Mouse (Mus musculus) hindbrain, postnatal 0 days (tissue): ENCODE results near the gene Psen2. TPM values are rescaled to one million over a fixed set of nuclear protein-coding genes. Genes with fewer than 3 reads are reported as not detected.

Source experiments
- ATAC-seq: fragments of 200-750 bp; cut with Nextera tagmentation; 2 replicates; pipeline ENCODE4 v1.8.0; 2017; ENCODE audit warnings: mild to moderate bottlenecking, moderate TSS enrichment, moderate library complexity
- DNase-seq: peaks from one replicate; pipeline ENCODE4 v3.0.0-alpha.2; 2015; ENCODE audit warnings: low spot score
- H3K27ac ChIP-seq: fragments of 300-500 bp; sonication (generic); 2 replicates; pipeline ENCODE4 v1.5.1; 2014; ENCODE audit warnings: mild to moderate bottlenecking
- H3K27me3 ChIP-seq: fragments of 300-500 bp; sonication (generic); 2 replicates; pipeline ENCODE4 v1.6.1; 2014; ENCODE audit warnings: low read length, mixed read lengths; ENCODE audit not compliant: insufficient read depth
- H3K36me3 ChIP-seq: fragments of 300-500 bp; sonication (generic); 2 replicates; pipeline ENCODE4 v1.6.1; 2014; ENCODE audit warnings: low read length, mixed read lengths; ENCODE audit not compliant: insufficient read depth
- H3K4me1 ChIP-seq: fragments of 300-500 bp; sonication (generic); 2 replicates; pipeline ENCODE4 v1.6.1; 2014; ENCODE audit warnings: antibody characterized with exemption, low read length, mixed read lengths; ENCODE audit not compliant: insufficient read depth
- H3K4me2 ChIP-seq: fragments of 300-500 bp; sonication (generic); 2 replicates; pipeline ENCODE4 v1.6.1; 2014; ENCODE audit warnings: low read depth, mild to moderate bottlenecking, low read length, moderate library complexity, mixed read lengths
- H3K4me3 ChIP-seq: fragments of 300-500 bp; sonication (generic); 2 replicates; pipeline ENCODE4 v1.5.1; 2014; ENCODE audit warnings: low read length
- H3K9ac ChIP-seq: fragments of 300-500 bp; sonication (generic); replicated peaks from 2 replicates; pipeline ENCODE4 v1.6.1; 2014; ENCODE audit warnings: mild to moderate bottlenecking, low read length, moderate library complexity, mixed read lengths
- H3K9me3 ChIP-seq: fragments of 300-500 bp; sonication (generic); 2 replicates; pipeline ENCODE4 v1.6.1; 2016; ENCODE audit warnings: low read length, mixed read lengths
- CTCF ChIP-seq: IDR thresholded peaks from 2 replicates; pipeline ENCODE4 v1.5.1; 2016; ENCODE audit warnings: antibody characterized with exemption, control low read depth, low read depth
- WGBS: fragments of 180-500 bp; shearing (Covaris S2); extraction: QIAGEN DNeasy Blood & Tissue Kit; methylation state at CpG from one replicate; pipeline ENCODE4 v1.1.7; 2014; 5-methylcytosine and 5-hydroxymethylcytosine counted together
- polyA plus RNA-seq: library from polyadenylated mRNA; unstranded; fragments of >200 nt; fragmentation: Nextera tagmentation; extraction: Ambion mirVana; gene quantifications from 2 replicates; pipeline ENCODE4 v1.2.1, GENCODE M21; 2015
- total RNA-seq: library from RNA; depleted of rRNA; stranded (reverse); fragments of >200 nt; gene quantifications from 2 replicates; pipeline ENCODE4 v1.2.3, GENCODE M21; 2014

Psen2 gene
- total and polyA plus RNA-seq, 2 experiments from 2014 or later = 23.7 to 33.5 TPM

DNA sequence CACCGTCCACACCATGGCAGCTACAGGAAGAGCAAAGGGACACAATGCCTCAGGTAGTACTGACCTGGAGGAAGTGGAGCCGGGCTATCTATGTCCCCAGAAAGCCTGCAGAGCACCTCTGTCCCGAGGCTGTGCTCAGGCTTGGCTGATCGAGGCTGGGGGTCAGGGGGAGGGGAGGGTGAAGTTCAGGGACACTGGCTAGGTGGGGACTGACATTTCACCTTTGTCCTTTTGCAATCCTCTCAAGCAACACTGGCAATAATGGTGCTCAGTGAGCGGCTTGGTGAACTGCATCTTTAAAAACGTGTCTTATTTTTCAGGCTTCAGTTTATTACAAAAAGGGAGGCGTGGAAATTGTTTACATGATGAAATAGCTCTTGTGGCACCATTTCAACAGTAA lies 33.3 kb downstream of the Psen2 start:
- no peak for TF ChIP-seq CTCF
- WGBS = 95% methylated on average over 7 of the region's 7 CpGs
- H3K4me2 ChIP-seq = no peak overlapping the region

DNA sequence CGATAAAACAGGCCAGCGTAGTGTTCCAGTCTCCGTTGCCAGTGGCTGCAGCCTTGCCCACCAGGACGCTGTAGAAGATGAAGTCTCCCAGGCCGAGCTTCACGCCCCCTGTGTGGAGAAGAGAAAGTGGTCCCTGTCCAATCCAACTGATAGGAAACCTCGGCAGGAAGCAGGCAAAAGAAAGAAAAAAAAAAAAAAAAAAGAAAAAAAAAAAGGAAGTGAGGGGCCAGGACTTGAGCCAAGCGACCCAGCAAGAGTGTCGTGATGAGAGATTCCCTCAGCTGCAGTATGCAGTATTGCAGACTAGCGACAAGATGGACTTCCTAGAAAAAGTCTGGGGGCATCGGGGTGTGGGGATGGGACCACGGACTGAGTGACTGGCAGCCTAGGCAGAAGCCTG lies 34.4 kb downstream of the Psen2 start:
- Histone ChIP-seq H3K4me2 (no peak overlapping the region), H3K36me3 (0 out of 2 replicates have a peak, but pooled peaks cover 4% of the 10 kb centered on the region), H3K27me3 (no peaks in the 10 kb centered on the region), H3K4me1 (no peaks in the 10 kb centered on the region), H3K27ac (no peak overlapping the region), H3K4me3 (no peak overlapping the region), H3K9ac (no peak overlapping the region), H3K9me3 (no peaks in the 10 kb centered on the region)
- no peak for TF ChIP-seq CTCF
- 85% methylated on average over 12 of the region's 12 CpGs for WGBS
- DNase-seq = no peak
- no peak for ATAC-seq

More for the DNA sequence above, 33.3 kb downstream of the Psen2 start:
- Histone ChIP-seq H3K27ac (no peak overlapping the region), H3K27me3 (no peaks in the 10 kb centered on the region), H3K4me3 (no peak overlapping the region), H3K9ac (no peak overlapping the region), H3K4me1 (no peaks in the 10 kb centered on the region), H3K36me3 (0 out of 2 replicates have a peak, but pooled peaks cover 4% of the 10 kb centered on the region), H3K9me3 (no peaks in the 10 kb centered on the region)
- DNase-seq = no peak
- ATAC-seq = no peak

DNA sequence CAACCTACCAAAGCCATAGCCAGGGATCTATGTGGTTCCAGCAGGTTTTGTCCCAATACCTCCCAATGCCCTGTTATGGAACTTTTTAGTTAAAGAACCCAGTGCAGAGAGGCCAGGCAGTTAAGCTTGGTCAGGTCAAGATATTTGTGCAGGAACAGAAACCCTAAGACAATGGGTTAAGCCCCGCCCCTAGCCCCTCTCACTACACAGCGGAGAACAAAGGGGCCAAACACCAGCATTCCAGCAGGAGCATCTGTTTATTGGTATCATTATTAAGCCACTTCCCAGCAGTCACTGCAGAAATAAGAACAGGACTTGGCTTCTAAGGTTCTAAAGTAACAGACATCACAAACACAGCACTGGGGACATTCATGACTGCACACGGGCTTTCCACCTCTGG lies 36.5 kb downstream of the Psen2 start:
- Histone ChIP-seq H3K9me3 (no peaks in the 10 kb centered on the region), H3K4me2 (no peak overlapping the region), H3K9ac (no peak overlapping the region), H3K4me1 (no peaks in the 10 kb centered on the region), H3K27me3 (no peaks in the 10 kb centered on the region), H3K4me3 (no peak overlapping the region), H3K36me3 (no peaks in the 10 kb centered on the region), H3K27ac (peak overlapping the region; percentile 43; the same call in 1 of the 2 replicates)
- ATAC-seq (0 out of 2 replicates have a peak, but pooled peaks have one; percentile 4), DNase-seq (no peak)
- 80% methylated on average over 3 of the region's 3 CpGs for WGBS
- no peak for TF ChIP-seq CTCF

DNA sequence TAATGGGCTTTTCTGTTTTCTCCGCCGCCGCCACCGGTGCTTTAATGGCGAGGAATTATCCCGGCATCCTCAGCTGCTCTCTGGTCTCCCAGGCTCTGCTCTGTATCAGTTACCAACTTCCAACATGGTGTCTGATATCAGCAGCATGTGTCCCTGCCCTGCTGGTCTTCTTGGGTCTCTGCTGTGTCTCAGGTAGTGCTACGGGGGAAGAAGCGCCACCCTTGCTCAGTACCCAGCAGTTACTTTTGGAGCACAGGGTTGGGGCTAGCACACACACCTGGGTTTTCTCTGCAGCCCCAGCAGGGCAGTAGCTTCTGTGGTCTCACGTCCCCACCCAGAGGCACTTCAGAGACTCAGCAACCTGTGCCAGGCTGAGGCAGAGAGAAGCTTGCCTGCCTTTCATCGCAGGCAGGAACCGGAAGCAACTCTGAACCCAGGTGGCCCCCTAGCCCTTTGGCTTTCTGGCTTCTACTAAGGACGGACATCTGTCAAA lies 37.0 kb downstream of the Psen2 start:
- Histone ChIP-seq H3K9ac (peak overlapping the region; percentile 39), H3K36me3 (no peaks in the 10 kb centered on the region), H3K4me1 (no peaks in the 10 kb centered on the region), H3K27me3 (no peaks in the 10 kb centered on the region), H3K9me3 (no peaks in the 10 kb centered on the region), H3K4me2 (peak overlapping the region; percentile 61), H3K27ac (peak overlapping the region; percentile 43; the same call in 1 of the 2 replicates), H3K4me3 (peak overlapping the region; percentile 34)
- peak; percentile 47 for TF ChIP-seq CTCF
- WGBS = 8% methylated on average over 12 of the region's 12 CpGs
- ATAC-seq (peak; percentile 66), DNase-seq (peak; percentile 33)

DNA sequence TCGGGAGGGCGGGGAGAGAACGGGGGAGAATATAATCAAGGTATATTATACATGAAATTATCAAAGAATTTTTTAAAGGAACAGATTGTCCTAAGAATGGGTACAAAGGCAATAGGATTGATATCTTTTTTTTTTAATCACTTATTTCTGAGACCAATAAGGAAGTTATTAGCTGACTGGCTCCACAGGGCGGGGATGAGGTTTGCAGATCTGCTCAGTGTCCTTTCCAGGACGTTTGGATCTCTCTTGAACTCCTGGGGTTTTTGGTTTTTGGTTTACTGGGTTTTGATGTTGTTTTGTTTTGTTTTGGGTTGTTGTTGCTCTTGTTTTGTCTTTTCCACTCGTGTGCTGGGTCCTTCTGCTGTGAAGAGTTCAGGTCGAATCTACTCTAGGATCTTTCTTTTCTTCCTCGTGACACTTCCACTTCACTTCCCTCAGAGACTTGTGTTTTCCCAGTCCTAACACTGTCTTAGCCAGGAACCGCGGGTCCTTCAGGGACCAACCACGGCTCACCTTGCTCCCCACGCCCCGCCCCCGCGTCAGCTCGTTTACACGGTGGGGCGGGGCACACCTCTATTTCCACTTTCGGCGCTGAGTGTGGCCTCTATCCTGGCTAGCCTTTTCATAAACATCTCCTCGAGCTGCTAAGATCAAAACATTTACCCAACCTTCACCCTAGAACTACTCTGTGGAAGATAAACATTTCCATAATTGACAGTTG lies 37.6 kb downstream of the Psen2 start:
- H3K27ac ChIP-seq = peak overlapping the region; percentile 43; the same call in 1 of the 2 replicates
- H3K9ac ChIP-seq = peak overlapping the region; percentile 39
- peak overlapping the region; percentile 61 for H3K4me2 ChIP-seq
- H3K9me3 ChIP-seq = no peaks in the 10 kb centered on the region
- TF ChIP-seq CTCF = no peak
- no peaks in the 10 kb centered on the region for H3K4me1 ChIP-seq
- WGBS = 15% methylated on average over 21 of the region's 21 CpGs
- H3K36me3 ChIP-seq = no peaks in the 10 kb centered on the region
- peak; percentile 86 for ATAC-seq
- peak overlapping the region; percentile 34 for H3K4me3 ChIP-seq
- peak; percentile 74 for DNase-seq
- H3K27me3 ChIP-seq = no peaks in the 10 kb centered on the region

DNA sequence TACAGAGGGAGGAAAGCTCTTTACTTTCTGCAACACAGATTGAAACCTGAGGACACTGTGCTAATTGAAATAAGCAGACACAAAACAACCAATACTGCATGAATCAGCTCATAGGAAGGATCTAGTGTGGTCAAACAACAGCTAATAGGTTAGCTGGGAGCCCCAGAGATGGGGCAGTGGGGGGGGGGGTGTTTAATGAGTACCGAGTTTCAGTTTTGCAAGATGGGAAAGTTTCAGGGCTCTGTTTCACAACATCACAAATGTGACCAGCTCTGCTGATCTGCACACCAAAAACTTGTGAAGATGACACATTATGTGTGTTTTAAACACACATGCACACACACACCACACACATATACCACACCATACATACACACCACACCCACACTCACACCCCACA lies 41.2 kb downstream of the Psen2 start:
- Histone ChIP-seq H3K27ac (no peak overlapping the region), H3K36me3 (no peaks in the 10 kb centered on the region), H3K4me3 (no peak overlapping the region), H3K9me3 (no peaks in the 10 kb centered on the region), H3K9ac (no peak overlapping the region), H3K4me2 (no peak overlapping the region), H3K4me1 (no peaks in the 10 kb centered on the region), H3K27me3 (no peaks in the 10 kb centered on the region)
- no peak for DNase-seq
- 100% methylated on average over 1 of the region's 1 CpGs for WGBS
- no peak for TF ChIP-seq CTCF
- no peak for ATAC-seq

DNA sequence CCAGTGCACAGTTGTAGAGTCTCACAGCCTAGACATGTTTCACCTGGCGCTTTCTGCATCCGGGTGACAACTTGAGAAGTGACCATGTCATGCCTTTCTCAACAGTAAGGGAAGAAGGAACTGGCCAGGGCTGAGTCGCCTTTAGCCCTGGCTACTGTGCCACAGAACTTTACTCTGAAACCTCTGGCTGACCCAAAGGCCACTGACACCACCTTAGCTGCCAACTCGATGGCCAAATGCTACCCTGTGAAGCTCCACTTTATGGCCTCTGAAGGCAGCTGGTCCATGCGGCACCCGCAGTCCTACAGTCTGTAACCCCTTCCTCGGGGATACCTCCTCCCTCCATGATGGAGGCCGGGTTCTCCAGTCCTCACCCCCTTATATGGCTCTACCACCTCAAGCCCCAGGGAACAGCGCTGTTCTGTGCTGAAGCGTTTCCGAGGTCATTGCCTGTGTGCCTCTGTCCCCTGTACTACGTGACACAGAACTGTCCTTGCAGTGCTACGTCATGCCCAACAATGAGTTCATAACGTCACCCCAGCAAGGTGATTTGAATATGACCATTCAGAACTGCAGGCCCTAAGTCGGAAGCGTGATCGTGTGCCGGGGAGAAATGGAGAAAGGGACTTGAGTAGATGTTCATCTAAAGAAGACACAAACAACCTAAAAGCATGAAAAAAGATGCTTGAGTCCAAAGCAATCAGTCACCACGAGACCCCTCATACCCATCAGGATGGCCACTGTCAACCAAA lies 42.3 kb downstream of the Psen2 start:
- no peak overlapping the region for H3K4me2 ChIP-seq
- no peaks in the 10 kb centered on the region for H3K36me3 ChIP-seq
- DNase-seq (no peak), ATAC-seq (no peak)
- H3K4me3 ChIP-seq = no peak overlapping the region
- no peaks in the 10 kb centered on the region for H3K4me1 ChIP-seq
- no peak overlapping the region for H3K27ac ChIP-seq
- no peak for TF ChIP-seq CTCF
- H3K9ac ChIP-seq = no peak overlapping the region
- WGBS = 89% methylated on average over 19 of the region's 19 CpGs
- no peaks in the 10 kb centered on the region for H3K27me3 ChIP-seq
- no peaks in the 10 kb centered on the region for H3K9me3 ChIP-seq
